Mouse (Mus musculus) CH12.LX (cell line): ENCODE measurements around the gene Gfpt1. TPM values are rescaled to one million over a fixed set of nuclear protein-coding genes. Genes with fewer than 3 reads are reported as not detected.

Source experiments
- DNase-seq: peaks from one replicate; pipeline ENCODE4 v3.0.0-alpha.2; 2013; ENCODE audit errors: extremely low read depth
- H3K27ac ChIP-seq: 2 replicates; pipeline ENCODE4 v1.5.1; 2012; ENCODE audit warnings: low read depth, mild to moderate bottlenecking, control low read depth, moderate library complexity; ENCODE audit not compliant: insufficient read depth
- H3K27me3 ChIP-seq: replicated peaks from 2 replicates; pipeline ENCODE3; 2012; ENCODE audit warnings: inconsistent platforms
- H3K36me3 ChIP-seq, 2 experiments: replicated peaks in 1 of 2; 2 replicates each; pipeline versions ENCODE3 to v1.6.1; 2012; ENCODE audit warnings: inconsistent platforms in 1 of 2, low read length in 1 of 2, mild to moderate bottlenecking in 1 of 2, mixed read lengths in 1 of 2, moderate library complexity in 1 of 2; ENCODE audit not compliant: control insufficient read depth in 1 of 2, insufficient read depth in 1 of 2
- H3K4me1 ChIP-seq, 2 experiments: 2 replicates each; pipeline ENCODE4 v1.6.1; 2012; ENCODE audit warnings: inconsistent platforms in 1 of 2, moderate library complexity in 1 of 2; ENCODE audit not compliant: insufficient read depth in 2 of 2, control insufficient read depth in 1 of 2
- H3K4me2 ChIP-seq: 2 replicates; pipeline ENCODE4 v1.6.1; 2012; ENCODE audit warnings: low read depth, mild to moderate bottlenecking, control low read depth; ENCODE audit not compliant: poor library complexity, insufficient read depth, severe bottlenecking
- H3K4me3 ChIP-seq, 3 experiments: fragments of 150-350 bp in 1 of 3; sonication (generic) in 1 of 3; replicated peaks in 1 of 3; 2 replicates each; pipeline versions ENCODE3 to v1.5.1; 2011 to 2012; ENCODE audit warnings: low read depth in 2 of 3, low read length in 2 of 3, mild to moderate bottlenecking in 2 of 3, moderate library complexity in 2 of 3, control low read depth in 1 of 3, improper control_type of control experiment in 1 of 3, inconsistent platforms in 1 of 3, mixed read lengths in 1 of 3; ENCODE audit not compliant: poor library complexity in 1 of 3
- H3K79me2 ChIP-seq: replicated peaks from 2 replicates; pipeline ENCODE4 v1.6.1; 2012; ENCODE audit warnings: mild to moderate bottlenecking, moderate library complexity; ENCODE audit not compliant: control insufficient read depth, poor library complexity, insufficient read depth, severe bottlenecking; ENCODE audit errors: extremely low read depth
- H3K9ac ChIP-seq: 2 replicates; pipeline ENCODE4 v1.6.1; 2012; ENCODE audit warnings: low read depth, mild to moderate bottlenecking, control low read depth, moderate library complexity; ENCODE audit not compliant: insufficient read depth
- H3K9me3 ChIP-seq: replicated peaks from 2 replicates; pipeline ENCODE3; 2012; ENCODE audit warnings: low read length, inconsistent platforms, mixed read lengths
- BHLHE40 ChIP-seq: IDR thresholded peaks from 2 replicates; pipeline ENCODE4 v1.6.1; 2011; ENCODE audit warnings: mild to moderate bottlenecking, low read depth, low read length, improper control_type of control experiment
- CHD1 ChIP-seq: IDR thresholded peaks from 2 replicates; pipeline ENCODE4 v1.6.1; 2012; ENCODE audit warnings: low read depth, low read length, improper control_type of control experiment, inconsistent platforms
- CHD2 ChIP-seq: IDR thresholded peaks from 2 replicates; pipeline ENCODE4 v1.6.1; 2011; ENCODE audit warnings: low read length, improper control_type of control experiment
- CTCF ChIP-seq, 2 experiments: IDR thresholded peaks in 1 of 2; conservative IDR thresholded peaks in 1 of 2; 2 replicates each; pipeline ENCODE4 v1.5.1; 2011 to 2012; ENCODE audit warnings: low read depth in 2 of 2, low read length in 2 of 2, improper control_type of control experiment in 1 of 2, inconsistent platforms in 1 of 2, mild to moderate bottlenecking in 1 of 2, moderate library complexity in 1 of 2
- E2F4 ChIP-seq: IDR thresholded peaks from 2 replicates; pipeline ENCODE4 v1.6.1; 2011; ENCODE audit warnings: low read depth, low read length, improper control_type of control experiment; ENCODE audit not compliant: insufficient replicate concordance
- ELF1 ChIP-seq: IDR thresholded peaks from 2 replicates; pipeline ENCODE4 v1.6.1; 2014; ENCODE audit warnings: low read depth, mild to moderate bottlenecking, inconsistent platforms, low read length, improper control_type of control experiment
- HCFC1 ChIP-seq: IDR thresholded peaks from 2 replicates; pipeline ENCODE4 v1.6.1; 2012; ENCODE audit warnings: low read depth, mild to moderate bottlenecking, inconsistent platforms, low read length, improper control_type of control experiment
- IRF4 ChIP-seq: IDR thresholded peaks from 2 replicates; pipeline ENCODE4 v1.6.1; 2014; ENCODE audit warnings: low read depth, mild to moderate bottlenecking, inconsistent platforms, low read length, improper control_type of control experiment
- JUN ChIP-seq: IDR thresholded peaks from 2 replicates; pipeline ENCODE4 v1.6.1; 2011; ENCODE audit warnings: low read depth, mild to moderate bottlenecking, low read length, improper control_type of control experiment, moderate library complexity; ENCODE audit not compliant: insufficient read depth
- JUND ChIP-seq: conservative IDR thresholded peaks from 2 replicates; pipeline ENCODE4 v1.6.1; 2011; ENCODE audit warnings: low read depth, low read length, improper control_type of control experiment
- KAT2A ChIP-seq: IDR thresholded peaks from 2 replicates; pipeline ENCODE4 v1.6.1; 2012; ENCODE audit warnings: low read length, improper control_type of control experiment, inconsistent platforms; ENCODE audit not compliant: insufficient replicate concordance
- MXI1 ChIP-seq: IDR thresholded peaks from 2 replicates; pipeline ENCODE4 v1.6.1; 2011; ENCODE audit warnings: mild to moderate bottlenecking, low read depth, low read length, improper control_type of control experiment
- MYC ChIP-seq: IDR thresholded peaks from 2 replicates; pipeline ENCODE4 v1.6.1; 2011; ENCODE audit warnings: low read depth, mild to moderate bottlenecking, improper control_type of control experiment, low read length
- RCOR1 ChIP-seq: conservative IDR thresholded peaks from 2 replicates; pipeline ENCODE4 v1.6.1; 2012; ENCODE audit warnings: low read depth, mild to moderate bottlenecking, inconsistent platforms, low read length, improper control_type of control experiment
- SIN3A ChIP-seq: IDR thresholded peaks from 2 replicates; pipeline ENCODE4 v1.6.1; 2012; ENCODE audit warnings: low read length, improper control_type of control experiment, inconsistent platforms
- SMC3 ChIP-seq: IDR thresholded peaks from 2 replicates; pipeline ENCODE4 v1.6.1; 2011; ENCODE audit warnings: low read depth, low read length, improper control_type of control experiment
- TBP ChIP-seq: conservative IDR thresholded peaks from 2 replicates; pipeline ENCODE4 v1.6.1; 2011; ENCODE audit warnings: low read depth, low read length, improper control_type of control experiment
- UBTF ChIP-seq: IDR thresholded peaks from 2 replicates; pipeline ENCODE4 v1.6.1; 2012; ENCODE audit warnings: low read depth, mild to moderate bottlenecking, inconsistent platforms, low read length, improper control_type of control experiment, moderate library complexity
- USF2 ChIP-seq: conservative IDR thresholded peaks from 2 replicates; pipeline ENCODE4 v1.6.1; 2011; ENCODE audit warnings: low read depth, low read length, improper control_type of control experiment
- dilution Hi-C: fragments of 300-500 bp; cut with MboI; formaldehyde crosslinking; loops from 2 replicates; pipeline ENCODE4 v1.14.3; 2020; ENCODE audit warnings: low sequenced_read_pairs; ENCODE audit not compliant: extremely low pct_unique_long_range_greater_than_20kb, extremely low pct_ligation_motif_present
- in situ Hi-C: fragments of 300-500 bp; cut with MboI; formaldehyde crosslinking; loops from 3 replicates; pipeline ENCODE4 v1.14.3; 2019; ENCODE audit warnings: low sequenced_read_pairs, low pct_ligation_motif_present, low pct_unique_long_range_greater_than_20kb, mixed read lengths
- polyA plus RNA-seq: library from polyadenylated mRNA; unstranded; fragments of >175 nt; gene quantifications from 2 replicates; pipeline ENCODE4 v1.2.1, GENCODE M21; 2012; ENCODE audit warnings: low read depth; ENCODE audit not compliant: insufficient read length
- total RNA-seq, 2 experiments: library from RNA; depleted of rRNA; stranded (reverse); fragments of 300-350 nt in 1 of 2; fragments of >200 nt in 1 of 2; gene quantifications; 2 replicates each; pipeline ENCODE4 v1.2.3; 2012 to 2014

Gfpt1 gene
- total and polyA plus RNA-seq, 3 experiments, result 24.9 to 35.3 (median 32.1) TPM

DNA sequence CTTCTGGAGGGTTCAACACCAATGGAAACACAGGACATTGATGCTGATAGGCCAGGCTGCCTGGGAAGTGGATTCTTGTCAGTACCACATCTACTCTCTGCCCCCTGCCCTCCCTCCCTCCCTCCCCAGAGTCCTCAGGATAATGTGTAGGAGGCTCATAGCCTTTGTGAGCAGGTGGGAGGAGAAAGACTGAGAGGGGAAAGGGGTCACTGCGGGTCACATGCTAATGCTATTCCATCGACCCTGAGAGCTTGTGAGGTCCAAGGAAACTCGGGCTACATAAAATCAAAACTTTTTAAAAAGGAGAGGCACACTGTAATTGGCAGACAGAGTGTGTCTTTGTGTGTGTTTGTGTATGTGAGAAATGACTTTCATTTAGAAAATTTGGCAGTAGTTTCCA lies 56.6 kb downstream of the Gfpt1 start:
- no peak overlapping the region for H3K4me2 ChIP-seq

GRCm38 (mm10) chr6:87099671-87100296 lies 57.1 kb downstream of the Gfpt1 start:
- dilution Hi-C loops (no loop called here), in situ Hi-C loops (loop anchor here (5.0 to 10.0 kb wide), 2 partner anchors 228 to 355 kb away; no protein-coding TSS in a partner anchor)
- DNase-seq, result no peak

More for the DNA sequence above, 56.6 kb downstream of the Gfpt1 start:
- dilution Hi-C loops (no loop called here), in situ Hi-C loops (no loop called here)
- Histone ChIP-seq H3K9me3 (no peaks in the 10 kb centered on the region), H3K79me2 (no peaks in the 10 kb centered on the region), H3K9ac (no peak overlapping the region), H3K4me1 (peaks cover 7 to 21% of the 10 kb centered on the region in 2 experiments; a peak in 3 of 4 replicates), H3K4me3 (no peak overlapping the region), H3K36me3 (peaks cover 0 to 2% of the 10 kb centered on the region in 2 experiments), H3K27ac (no peak overlapping the region), H3K27me3 (no peaks in the 10 kb centered on the region)
- no peak for TF ChIP-seq SMC3
- TF ChIP-seq KAT2A, result no peak
- TF ChIP-seq E2F4, result no peak
- TF ChIP-seq UBTF, result no peak
- no peak for TF ChIP-seq USF2
- no peak for TF ChIP-seq CHD1
- TF ChIP-seq RCOR1, result no peak
- no peak for TF ChIP-seq JUND
- no peak for TF ChIP-seq MYC
- no peak for TF ChIP-seq IRF4
- no peak for TF ChIP-seq TBP
- no peak for DNase-seq

More at GRCm38 (mm10) chr6:87099671-87100296, 57.1 kb downstream of the Gfpt1 start:
- Histone ChIP-seq H3K4me2 (no peak overlapping the region), H3K79me2 (no peaks in the 10 kb centered on the region), H3K9ac (no peak overlapping the region), H3K27me3 (no peaks in the 10 kb centered on the region)
- no peak for TF ChIP-seq SIN3A
- no peak for TF ChIP-seq ELF1
- TF ChIP-seq TBP, result no peak
- no peak for TF ChIP-seq CTCF (conservative IDR thresholded peaks at IDR 0.05 in 1 of 2, IDR thresholded peaks at IDR 0.05 in 1 of 2; ENCODE audit: low read depth in 2 of 2, low read length in 2 of 2)
- TF ChIP-seq USF2, result no peak
- TF ChIP-seq HCFC1, result no peak
- TF ChIP-seq RCOR1, result no peak
- TF ChIP-seq MXI1, result no peak
- no peak for TF ChIP-seq BHLHE40
- no peak for TF ChIP-seq JUN
- TF ChIP-seq CHD2, result no peak
- TF ChIP-seq, all 38 proteins: peak for 0
- no peak overlapping the region for H3K27ac ChIP-seq
- no peaks in the 10 kb centered on the region for H3K9me3 ChIP-seq
- H3K36me3 ChIP-seq, result peaks cover 0 to 2% of the 10 kb centered on the region in 2 experiments
- H3K4me3 ChIP-seq, result no peak overlapping the region
- H3K4me1 ChIP-seq, result peaks cover 7 to 17% of the 10 kb centered on the region in 2 experiments; a peak in 3 of 4 replicates
